Mouse (Mus musculus): ENCODE data around the gene Osbpl8.

Gene Osbpl8

DNA sequence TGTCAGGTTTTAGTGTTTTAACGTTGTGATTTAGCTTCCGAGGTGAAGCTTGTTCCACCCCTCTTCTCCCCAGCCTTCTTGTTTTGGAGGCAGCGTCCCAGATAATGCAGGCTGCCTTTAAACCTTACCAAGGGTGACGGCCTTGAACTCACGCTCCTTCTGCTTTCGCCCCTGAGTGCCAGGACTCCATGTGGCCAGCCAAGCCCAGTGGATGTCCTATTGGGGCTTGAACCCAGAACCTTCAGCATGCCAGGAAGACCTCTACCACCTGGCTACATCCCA lies 70.7 kb downstream of the Osbpl8 start:
- DNase-seq (ENCODE audit: low spot score), result no peak

DNA sequence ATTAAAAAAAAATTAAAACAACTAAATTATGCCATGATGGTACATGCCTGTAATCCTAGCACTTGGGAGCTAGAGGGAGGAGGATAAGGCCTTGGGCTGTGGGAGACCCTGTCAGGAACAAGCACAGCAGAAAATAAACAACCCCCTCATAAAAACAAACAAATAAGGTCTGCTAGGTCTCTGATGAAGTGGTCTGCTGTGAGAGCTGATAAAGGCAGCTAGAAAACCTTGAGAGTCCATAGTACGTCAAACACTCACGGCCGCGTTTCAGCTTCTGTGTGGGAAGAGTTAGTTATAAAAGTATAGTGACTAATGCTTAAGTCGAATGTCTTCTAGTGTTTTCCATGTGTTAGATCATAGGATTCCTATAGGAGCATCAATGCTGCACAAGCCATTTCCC lies 72.9 kb downstream of the Osbpl8 start:
- no peak for DNase-seq (ENCODE audit: low spot score)

DNA sequence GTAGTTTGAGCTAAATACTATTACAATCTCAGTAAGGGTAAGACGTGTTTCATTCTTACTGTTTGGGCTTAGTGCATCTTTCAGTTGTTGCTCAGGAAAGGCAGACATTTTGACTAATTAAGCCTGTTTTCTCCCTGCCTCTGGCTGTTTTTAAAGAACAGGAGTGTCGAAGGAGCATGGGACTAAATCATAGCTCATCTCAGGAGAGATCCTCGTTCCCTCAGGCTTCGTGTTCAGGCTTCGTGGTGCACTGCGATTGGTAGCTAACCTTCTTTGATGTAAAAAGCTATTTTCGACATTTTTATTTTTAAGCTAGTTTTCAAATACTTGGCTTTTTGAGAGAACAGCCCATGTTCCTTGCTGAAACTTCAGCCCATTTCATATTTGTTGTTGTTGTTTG lies 78.1 kb downstream of the Osbpl8 start:
- DNase-seq (ENCODE audit: low spot score), result no peak

DNA sequence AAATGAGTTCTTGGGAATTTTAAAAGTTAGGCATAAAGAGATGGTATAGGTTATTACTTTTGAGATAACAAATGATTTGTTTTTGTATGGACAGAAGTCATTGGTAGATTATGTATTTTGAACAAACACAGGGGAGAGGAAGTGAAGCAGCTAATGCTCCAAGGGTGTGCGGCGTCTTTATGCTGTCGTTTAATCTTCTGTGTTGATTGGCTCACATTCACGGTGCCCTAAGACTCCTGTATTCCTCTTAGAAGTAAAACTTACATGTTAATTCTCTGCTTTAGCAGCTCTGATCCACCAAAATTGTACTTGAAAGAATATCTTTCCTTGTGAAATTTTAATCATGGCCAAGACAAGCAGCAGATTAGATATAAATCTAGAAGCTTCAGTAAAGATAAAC lies 83.1 kb downstream of the Osbpl8 start:
- no peak for DNase-seq (ENCODE audit: low spot score)

DNA sequence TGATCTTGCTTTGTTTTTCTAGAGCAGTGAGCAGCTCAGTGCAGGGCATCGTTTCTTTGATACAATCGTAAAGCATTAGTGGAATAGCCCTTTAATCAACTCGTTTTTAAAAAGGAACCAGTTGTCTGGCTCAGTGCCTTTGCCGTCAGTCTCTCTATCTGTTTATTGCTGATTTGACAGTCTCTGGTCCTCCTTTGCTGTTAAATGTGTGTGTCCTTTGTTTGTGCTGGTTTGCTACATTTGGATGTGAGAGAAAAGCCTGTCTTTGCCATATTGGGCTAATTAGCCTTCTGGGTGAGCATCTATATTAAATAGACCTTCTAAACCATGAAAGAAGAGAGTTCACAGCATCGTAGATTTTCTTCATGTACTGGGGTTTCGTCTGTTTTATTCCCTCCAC lies 83.6 kb downstream of the Osbpl8 start:
- DNase-seq (ENCODE audit: low spot score), result no peak

- DNase-seq (ENCODE audit: low spot score), result no peak
Observed at GRCm38 (mm10) chr10:111250192-111250591, 85.6 kb downstream of the Osbpl8 start.

DNA sequence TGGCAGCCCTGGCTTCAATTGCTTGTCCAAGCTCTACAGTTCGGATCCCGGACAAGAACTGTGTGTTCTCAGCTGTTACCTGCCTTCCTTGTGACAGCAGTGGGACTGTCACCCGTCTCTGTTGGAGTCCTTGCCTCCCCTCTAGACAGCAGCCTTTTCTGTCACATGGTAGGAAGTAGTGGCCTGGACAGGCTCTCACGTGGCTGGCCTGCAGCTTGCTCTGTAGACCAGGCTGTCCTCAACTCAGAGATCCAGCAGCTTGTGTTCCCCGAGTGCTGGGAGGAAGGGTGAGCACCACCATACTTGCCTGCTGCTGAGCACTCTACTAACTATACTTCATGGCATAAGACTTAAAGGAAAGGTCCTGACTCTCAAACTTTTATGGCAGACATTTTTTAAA lies 87.1 kb downstream of the Osbpl8 start:
- no peak for DNase-seq (ENCODE audit: low spot score)

- DNase-seq (ENCODE audit: low spot score), result no peak
Observed at GRCm38 (mm10) chr10:111255228-111255627, 90.7 kb downstream of the Osbpl8 start.

- no peak for DNase-seq (ENCODE audit: low spot score)
Observed at GRCm38 (mm10) chr10:111256156-111256555, 91.6 kb downstream of the Osbpl8 start.

- no peak for DNase-seq (ENCODE audit: low spot score)
Observed at GRCm38 (mm10) chr10:111257358-111257757, 92.8 kb downstream of the Osbpl8 start.

- DNase-seq (ENCODE audit: low spot score), result no peak
Observed at GRCm38 (mm10) chr10:111258256-111258655, 93.7 kb downstream of the Osbpl8 start.

DNA sequence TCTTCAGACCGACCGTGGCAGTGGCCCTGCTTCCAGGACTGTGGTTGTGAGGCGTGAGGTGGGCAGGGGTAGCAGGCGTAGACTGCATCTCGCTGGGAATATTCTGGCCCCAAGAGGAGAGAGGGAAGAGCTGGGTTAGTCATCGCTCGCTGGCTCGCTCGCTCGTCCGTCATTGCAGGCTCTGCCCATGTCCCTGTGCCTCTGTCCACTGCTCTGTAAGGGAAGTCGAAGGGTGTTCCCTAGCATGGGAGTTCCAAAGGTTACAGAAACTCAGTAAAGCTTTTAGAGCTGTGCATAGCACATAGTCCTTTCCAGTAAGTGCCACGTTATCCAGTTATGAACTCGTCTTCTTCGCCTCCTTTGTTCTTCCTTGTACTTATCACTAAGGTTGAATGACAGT lies 107.1 kb downstream of the Osbpl8 start:
- no peak for DNase-seq (ENCODE audit: low spot score)

GRCm38 (mm10) chr10:111272905-111273304 lies 108.4 kb downstream of the Osbpl8 start:
- DNase-seq (ENCODE audit: low spot score), result no peak

DNA sequence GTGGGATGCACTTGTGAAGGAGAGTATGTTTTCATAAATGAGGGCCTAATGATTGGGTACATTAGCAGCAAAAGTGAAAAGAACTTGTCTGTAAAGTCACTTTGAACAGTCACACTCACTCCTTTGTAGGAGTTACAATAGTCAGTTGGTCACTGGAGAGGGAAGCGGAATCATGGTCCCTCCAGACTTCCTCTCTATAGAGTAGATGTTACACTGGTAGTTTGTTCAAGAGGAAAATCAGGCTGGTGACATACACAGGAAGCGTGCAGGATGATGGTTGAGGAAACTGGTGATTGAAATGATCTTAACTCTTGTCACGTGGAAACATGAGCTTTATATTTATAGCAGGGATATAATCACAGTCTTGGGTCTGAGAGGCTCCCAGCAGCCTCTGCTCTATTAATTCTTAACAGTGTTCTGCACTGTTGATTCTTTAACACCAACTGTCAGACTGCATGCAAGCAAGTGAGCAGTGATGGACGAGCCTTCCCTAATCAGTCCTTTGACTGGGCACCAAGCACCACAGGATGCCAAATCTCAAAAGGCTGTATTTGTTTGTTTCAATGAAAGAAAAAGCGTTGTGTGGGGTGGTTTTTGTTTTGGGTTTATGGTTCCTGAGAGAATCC lies 109.0 kb downstream of the Osbpl8 start:
- DNase-seq (ENCODE audit: low spot score), result no peak

DNA sequence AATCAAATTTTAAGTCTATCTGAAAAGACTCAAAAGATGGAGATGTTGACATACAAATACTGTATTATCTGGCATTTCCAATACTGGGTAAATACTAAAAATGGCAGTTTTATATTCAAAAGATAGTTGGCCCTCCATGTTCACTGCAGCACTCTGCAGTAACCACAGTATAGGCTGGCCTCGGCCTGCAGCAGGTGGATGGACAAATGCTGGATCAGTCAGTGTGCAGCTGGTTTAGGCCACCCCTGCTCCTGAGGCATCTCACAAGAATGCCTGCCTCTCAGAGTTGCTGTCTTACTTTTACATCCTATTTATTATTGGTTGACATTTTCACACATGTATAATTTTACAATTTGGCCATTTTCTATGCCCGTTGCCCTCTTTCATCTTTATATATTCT lies 111.3 kb downstream of the Osbpl8 start:
- DNase-seq (ENCODE audit: low spot score), result no peak

GRCm38 (mm10) chr10:111297631-111298030 lies 133.1 kb downstream of the Osbpl8 start:
- DNase-seq (ENCODE audit: low spot score), result no peak

DNA sequence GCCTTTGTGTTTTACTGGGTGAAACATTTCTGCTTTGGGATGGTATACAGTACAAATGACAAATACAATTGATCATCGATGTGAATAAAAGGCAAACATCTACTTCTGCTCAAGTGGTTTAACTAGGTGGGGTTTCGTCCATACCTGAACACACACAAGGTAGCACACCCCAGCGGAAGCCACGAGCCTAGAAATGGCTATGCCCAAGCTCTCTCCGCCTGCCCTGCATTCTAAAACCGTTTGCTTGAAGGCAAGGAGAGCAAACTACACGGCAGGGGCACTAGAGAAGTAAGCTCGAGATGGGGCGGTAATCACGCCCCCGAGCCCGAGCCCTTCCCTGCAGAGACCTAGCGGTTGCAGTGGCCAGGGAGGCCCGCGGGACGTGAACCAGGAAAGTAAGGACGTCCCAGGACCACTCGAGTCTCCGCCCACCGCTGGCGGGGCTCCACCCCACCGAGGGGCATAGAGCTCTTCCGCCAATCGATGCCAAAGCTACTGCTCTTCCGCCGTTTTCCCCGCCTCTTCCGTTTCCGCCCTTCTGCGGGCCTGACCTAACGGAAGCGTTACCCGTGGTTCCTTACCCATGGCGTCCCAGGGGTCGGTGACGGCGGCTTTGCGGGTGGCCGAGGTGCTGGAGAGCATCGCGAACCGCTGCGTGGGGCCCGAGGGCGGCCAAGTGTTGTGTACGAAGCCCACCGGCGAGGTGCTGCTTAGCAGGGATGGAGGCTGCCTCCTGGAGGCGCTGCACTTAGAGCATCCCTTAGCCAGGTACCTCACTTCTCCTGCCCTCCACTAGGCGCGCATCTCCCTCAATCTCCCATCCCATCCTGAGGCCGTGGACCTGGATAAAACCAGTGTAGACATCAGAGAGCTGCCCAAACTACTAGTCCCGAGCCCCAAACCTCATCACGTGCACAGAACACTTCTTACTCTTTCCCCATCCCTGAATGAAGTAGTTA lies 133.9 kb downstream of the Osbpl8 start, which contains the start of gene Bbs10:
Gene Bbs10, plus strand, starts transcription at position 540 of the 959 bp plus-strand sequence.
- peak; percentile 96 for DNase-seq (ENCODE audit: low spot score)

- DNase-seq (ENCODE audit: low spot score), result no peak
Observed at GRCm38 (mm10) chr10:111299591-111299990, 135.0 kb downstream of the Osbpl8 start.

DNA sequence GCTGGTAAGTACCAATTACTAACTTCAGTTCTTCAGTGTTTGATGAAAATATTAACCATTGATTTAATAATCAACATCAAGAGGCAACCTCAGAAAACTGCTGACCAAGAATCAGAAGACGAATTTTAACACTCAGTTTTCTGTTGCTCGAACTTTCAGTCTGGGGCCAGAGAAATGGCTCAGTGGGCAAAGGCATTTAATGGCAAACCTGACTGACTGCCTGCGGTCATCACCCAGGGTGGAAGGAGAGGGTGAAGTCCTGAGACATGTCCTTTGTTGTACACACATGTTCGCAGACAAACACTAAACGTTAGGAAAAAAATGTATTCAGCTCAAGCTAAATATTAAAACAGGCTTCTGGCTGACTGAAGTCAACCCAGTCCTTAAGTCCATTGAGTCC lies 136.5 kb downstream of the Osbpl8 start:
- DNase-seq (ENCODE audit: low spot score), result no peak

- DNase-seq (ENCODE audit: low spot score), result no peak
Observed at GRCm38 (mm10) chr10:111302486-111302885, 137.9 kb downstream of the Osbpl8 start.

DNA sequence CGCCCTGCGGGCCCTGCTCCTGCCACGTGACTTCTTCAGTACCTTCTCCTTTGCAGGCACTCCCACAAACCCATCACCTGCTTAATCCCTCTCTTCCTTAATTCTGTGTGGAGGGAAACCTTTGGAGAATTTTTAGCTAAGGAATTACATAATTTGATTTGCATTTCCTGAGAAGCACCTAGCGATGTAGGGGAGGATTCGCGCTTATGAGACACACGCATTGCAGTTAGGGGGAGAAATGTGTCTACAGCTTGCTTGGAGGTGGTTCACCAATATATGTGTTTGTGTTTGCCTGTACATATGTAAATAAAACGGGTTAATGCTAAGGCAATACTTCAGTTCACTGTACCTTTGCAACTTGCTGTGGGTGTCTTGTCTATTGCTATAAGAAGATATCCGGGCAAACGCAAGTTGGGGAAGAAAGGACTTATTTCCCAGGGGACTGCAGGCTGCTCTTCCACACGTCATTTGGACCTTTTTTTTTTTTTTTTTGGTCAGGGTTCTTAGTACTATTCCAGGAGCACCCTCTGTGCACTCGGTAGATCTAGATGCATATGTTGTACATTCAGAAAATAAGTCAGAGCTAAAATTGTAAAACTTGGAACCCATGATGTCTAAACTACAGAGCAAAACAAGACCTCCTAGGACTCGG lies 144.4 kb downstream of the Osbpl8 start:
- DNase-seq (ENCODE audit: low spot score), result no peak

GRCm38 (mm10) chr10:111313282-111313681 lies 148.7 kb downstream of the Osbpl8 start:
- DNase-seq (ENCODE audit: low spot score), result no peak

All from ovary, postnatal 36 days (tissue).